Mouse (Mus musculus) kidney, adult 8-10 months (tissue): Measurements from ENCODE around the gene Rasl10a.

Experiments used
- DNase-seq, 2 experiments: peaks; one replicate each; pipeline ENCODE4 v3.0.0; 2022

Gene Rasl10a

GRCm38 (mm10) chr11:5054151-5054550 is 3.8 kb upstream of the Rasl10a start:
- no peak for DNase-seq

- peak; percentile 25 to 46 for DNase-seq
Measured at GRCm38 (mm10) chr11:5054874-5055273, 3.1 kb upstream of the Rasl10a start.

- no peak for DNase-seq
Measured at GRCm38 (mm10) chr11:5055945-5056938, 1.7 kb upstream of the Rasl10a start.

GRCm38 (mm10) chr11:5057064-5057463 is 864 bp upstream of the Rasl10a start:
- no peak for DNase-seq

- no peak for DNase-seq
Measured at GRCm38 (mm10) chr11:5057541-5057855, 430 bp upstream of the Rasl10a start.

GRCm38 (mm10) chr11:5058783-5059182 is 855 bp downstream of the Rasl10a start:
- DNase-seq: no peak

- no peak for DNase-seq
Measured at GRCm38 (mm10) chr11:5059230-5059629, 1.3 kb downstream of the Rasl10a start.

GRCm38 (mm10) chr11:5059704-5060156 is 1.8 kb downstream of the Rasl10a start:
- DNase-seq: peak in 1 of 2 experiments; percentile 27

- DNase-seq: no peak
Measured at GRCm38 (mm10) chr11:5060756-5061412, 3.0 kb downstream of the Rasl10a start.

GRCm38 (mm10) chr11:5061413-5062139 is 3.6 kb downstream of the Rasl10a start:
- DNase-seq: peak; percentile 91 to 93

GRCm38 (mm10) chr11:5062326-5062725 is 4.4 kb downstream of the Rasl10a start:
- no peak for DNase-seq

GRCm38 (mm10) chr11:5062860-5063505 is 5.1 kb downstream of the Rasl10a start:
- DNase-seq: no peak

GRCm38 (mm10) chr11:5063561-5064281 is 5.8 kb downstream of the Rasl10a start:
- no peak for DNase-seq

GRCm38 (mm10) chr11:5064282-5065055 is 6.5 kb downstream of the Rasl10a start:
- DNase-seq: no peak

- peak; percentile 86 to 92 for DNase-seq
Measured at GRCm38 (mm10) chr11:5065056-5065821, 7.3 kb downstream of the Rasl10a start, which contains the start of gene Gas2l1. TSS of gene Gas2l1 (minus strand) at chr11:5065327.

- DNase-seq: no peak
Measured at GRCm38 (mm10) chr11:5067063-5067462, 9.1 kb downstream of the Rasl10a start.

GRCm38 (mm10) chr11:5068126-5068971 is 10.4 kb downstream of the Rasl10a start:
- DNase-seq: no peak

GRCm38 (mm10) chr11:5074882-5075281 is 17.0 kb downstream of the Rasl10a start:
- DNase-seq: no peak

- no peak for DNase-seq
Measured at GRCm38 (mm10) chr11:5075760-5076159, 17.8 kb downstream of the Rasl10a start.
